ENCODE assay signal across 22 mouse cellular contexts in the genomic region with DNA sequence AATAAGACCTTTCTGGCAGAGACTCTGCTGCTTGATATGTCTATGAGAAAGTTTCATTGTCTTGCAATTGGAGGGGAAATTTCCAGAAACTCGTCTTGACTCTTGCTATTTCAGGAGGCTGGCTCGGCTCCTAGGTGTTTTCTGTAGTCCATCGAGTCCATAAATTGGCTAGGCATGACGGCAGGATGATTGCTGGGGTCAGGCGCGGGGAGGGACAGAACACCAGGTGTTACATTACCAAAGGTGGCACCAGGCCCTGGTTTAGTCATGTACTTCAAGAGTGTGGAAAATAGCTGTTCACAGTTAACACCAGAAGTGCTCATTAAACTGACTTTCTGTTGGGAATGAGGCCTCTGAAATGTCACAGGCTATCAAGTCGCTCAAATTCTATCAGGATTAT.
A peak's percentile ranks its signal among the peaks of the same experiment; 100 is the strongest.
DNase-seq lines count a peak whose midpoint lies in the region.
"Had no signal": no experiment of that assay in that cellular context is flagged by ENCODE, and none has a peak within 500 bp of the region (broad histone marks: within the 10 kb centered on the region; RNA-seq: fewer than 3 reads in every experiment).

No protein-coding gene starts in this region.

- peak; percentile 56 for DNase-seq in gastrocnemius, adult 18-20 months (ENCODE audit: low spot score)
- DNase-seq in gastrocnemius, postnatal 4 days (ENCODE audit: low spot score in 2 of 2), result no peak
- DNase-seq in cerebellum, adult 8-10 months, result peak; percentile 33
- peak; percentile 31 to 49 for DNase-seq in cerebellum, postnatal 25 days
- DNase-seq in limb, embryonic 10.5 days (ENCODE audit: low spot score), result peak; percentile 23
- DNase-seq in left cerebral cortex, adult 9 months (ENCODE audit: low spot score in 2 of 2), result no peak
- DNase-seq in layer of hippocampus, adult 8-10 months (ENCODE audit: low spot score in 2 of 2), result no peak
- DNase-seq: heart, postnatal 36 days; kidney, adult 8-10 months; kidney, postnatal 10 days; layer of hippocampus, adult 9-11 months; lung, embryonic 14.5 days; thymus, adult 18-20 months; thymus, postnatal 25 days had no signal

- H3K36me3 ChIP-seq in limb, embryonic 10.5 days, result no peaks in the 10 kb centered on the region
- H3K36me3 ChIP-seq: heart, embryonic 10.5 days; hindbrain, embryonic 12.5 days; intestine, embryonic 15.5 days; limb, embryonic 12.5 days; liver, embryonic 15.5 days had no signal

- no peaks in the 10 kb centered on the region for H3K9me3 ChIP-seq in limb, embryonic 10.5 days (replicated peaks)
- H3K9me3 ChIP-seq: heart, embryonic 10.5 days; hindbrain, embryonic 12.5 days; intestine, embryonic 15.5 days; limb, embryonic 12.5 days; liver, embryonic 15.5 days had no signal

- no peak overlapping the region for H3K4me3 ChIP-seq in limb, embryonic 10.5 days
- H3K4me3 ChIP-seq: erythroblast, embryonic 14.5 days; heart, embryonic 10.5 days; hindbrain, embryonic 12.5 days; intestine, embryonic 15.5 days; limb, embryonic 12.5 days; liver, embryonic 15.5 days had no signal

- no peaks in the 10 kb centered on the region for H3K27me3 ChIP-seq in limb, embryonic 10.5 days (ENCODE audit: low read depth, poor library complexity, severe bottlenecking)
- H3K27me3 ChIP-seq: hindbrain, embryonic 12.5 days; intestine, embryonic 15.5 days; limb, embryonic 12.5 days; liver, embryonic 15.5 days had no signal

- peaks cover 24% of the 10 kb centered on the region for H3K4me1 ChIP-seq in limb, embryonic 10.5 days
- H3K4me1 ChIP-seq: hindbrain, embryonic 12.5 days; intestine, embryonic 15.5 days; liver, embryonic 15.5 days had no signal

- peak overlapping the region; percentile 30; the same call in 1 of the 2 replicates for H3K27ac ChIP-seq in limb, embryonic 10.5 days
- H3K27ac ChIP-seq: heart, embryonic 10.5 days; hindbrain, embryonic 12.5 days; hindbrain, postnatal 0 days; intestine, embryonic 15.5 days; limb, embryonic 12.5 days; liver, embryonic 15.5 days; stomach, postnatal 0 days had no signal

- WGBS in limb, embryonic 10.5 days, result 76% methylated on average over 7 of the region's 7 CpGs

Comparison
In these comparisons a context has a peak if more than half of its experiments do, and no peak if none do; other contexts are left out.
1. DNase-seq: peak in gastrocnemius, adult 18-20 months (single experiment), cerebellum, adult 8-10 months (single experiment), cerebellum, postnatal 25 days (2 of 2) and limb, embryonic 10.5 days (single experiment); none in gastrocnemius, postnatal 4 days (0 of 2), left cerebral cortex, adult 9 months (0 of 2) and layer of hippocampus, adult 8-10 months (0 of 2).